Mouse (Mus musculus): ENCODE measurements around the gene Dcaf7.

DNA sequence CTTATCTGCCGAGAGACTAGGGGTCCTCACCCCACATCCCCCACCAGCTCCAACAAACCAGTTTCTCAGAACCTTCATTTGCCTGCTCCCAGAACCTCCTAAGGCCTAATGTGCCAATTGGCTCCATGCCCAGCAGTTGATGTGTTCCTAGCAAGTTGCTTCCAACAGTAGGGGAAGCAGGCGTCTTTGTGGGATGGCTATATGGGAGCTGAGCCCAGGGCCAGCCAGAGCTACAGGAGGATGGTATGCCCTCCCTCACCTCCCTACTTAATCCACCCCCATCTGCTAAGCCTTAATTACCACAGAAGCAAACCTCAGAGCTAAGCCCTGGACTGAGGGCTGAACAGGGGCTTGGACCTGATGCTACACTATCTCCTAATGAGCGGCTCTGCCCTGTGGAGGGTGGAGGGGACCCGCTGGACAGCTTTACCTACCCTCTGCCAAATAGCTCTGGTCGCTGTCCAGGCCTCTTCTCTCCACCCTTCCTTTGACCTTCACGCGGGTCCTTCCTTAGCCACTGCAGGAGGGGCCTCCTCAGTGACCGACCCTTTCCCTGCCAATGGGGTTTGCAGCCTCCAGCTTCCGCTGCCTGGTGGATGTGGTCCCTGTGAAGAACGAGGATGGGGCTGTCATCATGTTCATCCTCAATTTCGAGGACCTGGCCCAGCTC, 23.0 kb upstream of the Dcaf7 start:
- TF ChIP-seq POLR2A (IDR thresholded peaks at IDR 0.05; ENCODE audit: low read depth, low read length) (no peak), CTCF (IDR thresholded peaks at IDR 0.05; ENCODE audit: borderline replicate concordance, insufficient read depth, low read length) (no peak)
